Mouse (Mus musculus): ENCODE results near the gene Dnah6. TPM values are rescaled to one million over a fixed set of nuclear protein-coding genes. Genes with fewer than 3 reads are reported as not detected.

The Dnah6 gene
- polyA plus RNA-seq, 1 experiment from 2014 or later = 0.01 TPM

DNA sequence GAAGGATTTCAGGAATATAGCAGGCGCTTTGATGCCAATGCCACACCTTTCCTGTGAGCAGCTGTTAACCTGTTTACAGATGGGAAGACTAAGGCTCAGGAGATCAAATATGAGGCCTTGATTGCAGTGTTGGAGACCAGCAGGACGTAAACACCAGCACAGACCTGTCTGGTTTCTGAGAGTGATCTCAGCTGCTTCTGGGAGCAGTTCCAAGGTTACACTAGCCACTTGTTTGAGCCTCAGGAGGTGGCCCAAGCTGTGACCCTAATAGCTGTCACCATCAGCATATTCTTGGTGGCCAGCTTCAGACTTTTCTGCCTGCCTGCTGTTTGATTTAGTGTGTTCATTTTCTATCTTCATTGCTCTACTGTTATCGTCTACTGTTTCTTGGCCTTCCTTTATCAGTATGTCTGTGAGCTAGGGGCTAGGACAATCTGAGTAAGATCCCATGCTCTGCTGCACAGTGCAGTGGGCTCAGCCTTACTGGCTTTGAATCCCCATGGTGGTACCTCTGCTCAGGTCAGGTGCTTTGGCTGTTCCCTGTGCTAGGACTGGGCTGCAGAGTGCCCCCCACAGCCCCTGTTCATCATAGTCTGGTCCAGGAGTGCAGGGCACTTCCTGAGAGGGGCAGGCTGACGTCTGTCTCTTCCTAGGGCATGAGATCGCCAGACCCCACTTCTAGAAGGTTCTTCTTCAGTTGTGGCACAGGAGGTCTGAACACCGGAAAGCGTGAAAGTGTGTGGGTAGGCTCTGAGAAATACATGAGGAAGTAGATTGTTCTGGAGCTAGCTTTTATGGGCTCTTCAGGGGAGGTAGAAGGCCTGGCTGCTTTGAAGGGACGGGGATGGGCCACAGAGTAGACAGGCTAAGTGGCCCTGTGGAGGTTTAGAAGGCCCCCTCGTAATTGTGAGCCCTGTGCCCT lies 33.1 kb upstream of the Dnah6 start:
- WGBS (ENCODE audit: insufficient replicate concordance) = 58% methylated on average over 9 of the region's 9 CpGs
- no peak overlapping the region for H3K4me2 ChIP-seq (ENCODE audit: low read depth, low read length)
- peak overlapping the region; percentile 87 for H3K27ac ChIP-seq (ENCODE audit: low read depth)
- no peaks in the 10 kb centered on the region for H3K9me3 ChIP-seq (ENCODE audit: low read length)
- H3K9ac ChIP-seq (replicated peaks) = peak overlapping the region; percentile 8; the same call in 1 of the 2 replicates
- peaks cover 39% of the 10 kb centered on the region for H3K4me1 ChIP-seq (ENCODE audit: insufficient read depth)
- no peak overlapping the region for H3K4me3 ChIP-seq (ENCODE audit: low read depth, low read length)
- ATAC-seq (no peak), DNase-seq (no peak)
- H3K27me3 ChIP-seq (ENCODE audit: insufficient read depth, low read length) = no peaks in the 10 kb centered on the region
- no peak for TF ChIP-seq CTCF (IDR thresholded peaks at IDR 0.05; ENCODE audit: low read depth)
- TF ChIP-seq EP300 (IDR thresholded peaks at IDR 0.05; ENCODE audit: low read depth) = no peak
- peaks cover 24% of the 10 kb centered on the region for H3K36me3 ChIP-seq (replicated peaks; ENCODE audit: insufficient read depth, low read length)

GRCm38 (mm10) chr6:73253584-73253983 lies 32.1 kb upstream of the Dnah6 start:
- Histone ChIP-seq H3K27me3 (ENCODE audit: insufficient read depth, low read length) (no peaks in the 10 kb centered on the region), H3K36me3 (replicated peaks; ENCODE audit: insufficient read depth, low read length) (peaks cover 16% of the 10 kb centered on the region), H3K4me3 (ENCODE audit: low read depth, low read length) (no peak overlapping the region), H3K9me3 (ENCODE audit: low read length) (no peaks in the 10 kb centered on the region), H3K27ac (ENCODE audit: low read depth) (peak overlapping the region; percentile 87), H3K4me2 (ENCODE audit: low read depth, low read length) (0 out of 2 replicates have a peak overlapping the region, but pooled peaks have one; percentile 24), H3K9ac (replicated peaks) (no peak overlapping the region), H3K4me1 (ENCODE audit: insufficient read depth) (peaks cover 42% of the 10 kb centered on the region)
- DNase-seq (peak; percentile 41), ATAC-seq (peak; percentile 84)
- 58% methylated on average over 4 of the region's 4 CpGs for WGBS (ENCODE audit: insufficient replicate concordance)
- TF ChIP-seq EP300 (IDR thresholded peaks at IDR 0.05; ENCODE audit: low read depth) (peak; percentile 56; the same call in 1 of the 2 replicates), CTCF (IDR thresholded peaks at IDR 0.05; ENCODE audit: low read depth) (no peak)

GRCm38 (mm10) chr6:73253006-73253405 lies 31.6 kb upstream of the Dnah6 start:
- 66% methylated on average over 2 of the region's 2 CpGs for WGBS (ENCODE audit: insufficient replicate concordance)

GRCm38 (mm10) chr6:73252396-73252795 lies 30.9 kb upstream of the Dnah6 start:
- Histone ChIP-seq H3K27ac (ENCODE audit: low read depth) (peak overlapping the region; percentile 87), H3K27me3 (ENCODE audit: insufficient read depth, low read length) (no peaks in the 10 kb centered on the region), H3K9me3 (ENCODE audit: low read length) (no peaks in the 10 kb centered on the region), H3K4me1 (ENCODE audit: insufficient read depth) (peaks cover 42% of the 10 kb centered on the region), H3K4me2 (ENCODE audit: low read depth, low read length) (peak overlapping the region; percentile 34), H3K9ac (replicated peaks) (no peak overlapping the region), H3K36me3 (replicated peaks; ENCODE audit: insufficient read depth, low read length) (peaks cover 4% of the 10 kb centered on the region; the same call in 1 of the 2 replicates), H3K4me3 (ENCODE audit: low read depth, low read length) (no peak overlapping the region)
- ATAC-seq (no peak), DNase-seq (no peak)
- TF ChIP-seq CTCF (IDR thresholded peaks at IDR 0.05; ENCODE audit: low read depth) (no peak), EP300 (IDR thresholded peaks at IDR 0.05; ENCODE audit: low read depth) (no peak)

More at GRCm38 (mm10) chr6:73253006-73253405, 31.6 kb upstream of the Dnah6 start:
- H3K9ac ChIP-seq (replicated peaks) = no peak overlapping the region
- no peak overlapping the region for H3K4me3 ChIP-seq (ENCODE audit: low read depth, low read length)
- peaks cover 42% of the 10 kb centered on the region for H3K4me1 ChIP-seq (ENCODE audit: insufficient read depth)
- TF ChIP-seq EP300 (IDR thresholded peaks at IDR 0.05; ENCODE audit: low read depth) = no peak
- no peak for TF ChIP-seq CTCF (IDR thresholded peaks at IDR 0.05; ENCODE audit: low read depth)
- peaks cover 10% of the 10 kb centered on the region for H3K36me3 ChIP-seq (replicated peaks; ENCODE audit: insufficient read depth, low read length)
- H3K4me2 ChIP-seq (ENCODE audit: low read depth, low read length) = peak overlapping the region; percentile 24; the same call in 1 of the 2 replicates
- ATAC-seq (no peak), DNase-seq (no peak)
- no peaks in the 10 kb centered on the region for H3K27me3 ChIP-seq (ENCODE audit: insufficient read depth, low read length)
- peak overlapping the region; percentile 87 for H3K27ac ChIP-seq (ENCODE audit: low read depth)
- H3K9me3 ChIP-seq (ENCODE audit: low read length) = no peaks in the 10 kb centered on the region

GRCm38 (mm10) chr6:73251336-73251735 lies 29.9 kb upstream of the Dnah6 start:
- DNase-seq (no peak), ATAC-seq (no peak)
- WGBS (ENCODE audit: insufficient replicate concordance) = 80% methylated on average over 11 of the region's 11 CpGs
- Histone ChIP-seq H3K4me2 (ENCODE audit: low read depth, low read length) (peak overlapping the region; percentile 24; the same call in 1 of the 2 replicates), H3K27me3 (ENCODE audit: insufficient read depth, low read length) (no peaks in the 10 kb centered on the region), H3K36me3 (replicated peaks; ENCODE audit: insufficient read depth, low read length) (no peaks in the 10 kb centered on the region), H3K4me3 (ENCODE audit: low read depth, low read length) (no peak overlapping the region), H3K9ac (replicated peaks) (no peak overlapping the region), H3K9me3 (ENCODE audit: low read length) (no peaks in the 10 kb centered on the region), H3K27ac (ENCODE audit: low read depth) (no peak overlapping the region), H3K4me1 (ENCODE audit: insufficient read depth) (peaks cover 42% of the 10 kb centered on the region)
- no peak for TF ChIP-seq CTCF (IDR thresholded peaks at IDR 0.05; ENCODE audit: low read depth)

GRCm38 (mm10) chr6:73249851-73250250 lies 28.4 kb upstream of the Dnah6 start:
- Histone ChIP-seq H3K9ac (replicated peaks) (no peak overlapping the region), H3K27ac (ENCODE audit: low read depth) (no peak overlapping the region), H3K4me3 (ENCODE audit: low read depth, low read length) (peak overlapping the region; percentile 88), H3K36me3 (replicated peaks; ENCODE audit: insufficient read depth, low read length) (no peaks in the 10 kb centered on the region), H3K27me3 (ENCODE audit: insufficient read depth, low read length) (no peaks in the 10 kb centered on the region), H3K4me1 (ENCODE audit: insufficient read depth) (peaks cover 35% of the 10 kb centered on the region), H3K4me2 (ENCODE audit: low read depth, low read length) (peak overlapping the region; percentile 86), H3K9me3 (ENCODE audit: low read length) (no peaks in the 10 kb centered on the region)
- no peak for DNase-seq
- 66% methylated on average over 4 of the region's 4 CpGs for WGBS (ENCODE audit: insufficient replicate concordance)
- TF ChIP-seq EP300 (IDR thresholded peaks at IDR 0.05; ENCODE audit: low read depth) (no peak), CTCF (IDR thresholded peaks at IDR 0.05; ENCODE audit: low read depth) (no peak)
- no peak for ATAC-seq
